Mouse (Mus musculus) heart, embryonic 13.5 days (tissue): ENCODE measurements around the gene Iqcf1. TPM values are rescaled to one million over a fixed set of nuclear protein-coding genes. Genes with fewer than 3 reads are reported as not detected.

Experiments used
- ATAC-seq: fragments of 200-750 bp; cut with Nextera tagmentation; 2 replicates; pipeline ENCODE4 v1.8.0; 2017; ENCODE audit warnings: moderate TSS enrichment; ENCODE audit not compliant: insufficient number of reproducible peaks, low FRiP score, low TSS enrichment; ENCODE audit errors: extremely low read depth
- H3K27ac ChIP-seq: fragments of 300-500 bp; sonication (generic); replicated peaks from 2 replicates; pipeline ENCODE4 v1.5.1; 2015; ENCODE audit warnings: moderate library complexity, mild to moderate bottlenecking, inconsistent platforms
- H3K27me3 ChIP-seq: fragments of 300-500 bp; sonication (generic); replicated peaks from 2 replicates; pipeline ENCODE4 v1.6.1; 2015; ENCODE audit warnings: mild to moderate bottlenecking, inconsistent platforms
- H3K36me3 ChIP-seq: fragments of 300-500 bp; sonication (generic); 2 replicates; pipeline ENCODE4 v1.6.1; 2015; ENCODE audit warnings: mild to moderate bottlenecking, inconsistent platforms
- H3K4me1 ChIP-seq: fragments of 300-500 bp; sonication (generic); 2 replicates; pipeline ENCODE4 v1.6.1; 2015; ENCODE audit warnings: inconsistent platforms
- H3K4me2 ChIP-seq: fragments of 300-500 bp; sonication (generic); 2 replicates; pipeline ENCODE4 v1.6.1; 2015; ENCODE audit warnings: inconsistent platforms, mild to moderate bottlenecking, moderate library complexity
- H3K4me3 ChIP-seq: fragments of 300-500 bp; sonication (generic); 2 replicates; pipeline ENCODE4 v1.5.1; 2015; ENCODE audit warnings: moderate library complexity, mild to moderate bottlenecking, inconsistent platforms
- H3K9ac ChIP-seq: fragments of 300-500 bp; sonication (generic); 2 replicates; pipeline ENCODE4 v1.6.1; 2015; ENCODE audit warnings: inconsistent platforms, mild to moderate bottlenecking, moderate library complexity
- H3K9me3 ChIP-seq: fragments of 300-500 bp; sonication (generic); 2 replicates; pipeline ENCODE4 v1.6.1; 2016; ENCODE audit warnings: inconsistent platforms
- WGBS: fragments of 180-500 bp; shearing (Covaris S2); methylation state at CpG from one replicate; pipeline ENCODE4 v1.1.7; 2015; ENCODE audit warnings: mixed read lengths; 5-methylcytosine and 5-hydroxymethylcytosine counted together
- polyA plus RNA-seq: library from polyadenylated mRNA; unstranded; fragments of >200 nt; fragmentation: Nextera tagmentation; extraction: Ambion mirVana; gene quantifications from 2 replicates; pipeline ENCODE4 v1.2.1, GENCODE M21; 2015

Iqcf1 gene
- polyA plus RNA-seq, 1 experiment from 2014 or later: not detected

- Histone ChIP-seq H3K9ac (peak overlapping the region; percentile 88), H3K9me3 (no peaks in the 10 kb centered on the region), H3K4me1 (peaks cover 64% of the 10 kb centered on the region), H3K27ac (peak overlapping the region; percentile 84), H3K4me2 (peak overlapping the region; percentile 95), H3K36me3 (peaks cover 33% of the 10 kb centered on the region), H3K27me3 (no peaks in the 10 kb centered on the region), H3K4me3 (peak overlapping the region; percentile 68)
- WGBS: 56% methylated on average over 9 of the region's 9 CpGs
- no peak for ATAC-seq
These were observed 42.6 kb upstream of the Iqcf1 start for GRCm38 (mm10) chr9:106457163-106457559.

- H3K4me3 ChIP-seq: no peak overlapping the region
- no peaks in the 10 kb centered on the region; the same call in 1 of the 2 replicates for H3K27me3 ChIP-seq
- peaks cover 39% of the 10 kb centered on the region for H3K36me3 ChIP-seq
- no peak overlapping the region; the same call in 1 of the 2 replicates for H3K4me2 ChIP-seq
- H3K4me1 ChIP-seq: peaks cover 56% of the 10 kb centered on the region
- H3K27ac ChIP-seq: 0 out of 2 replicates have a peak overlapping the region, but pooled peaks have one; percentile 84
- H3K9me3 ChIP-seq: no peaks in the 10 kb centered on the region
- peak overlapping the region; percentile 52 for H3K9ac ChIP-seq
- no peak for ATAC-seq
- WGBS: 64% methylated on average over 5 of the region's 5 CpGs
These were observed 41.8 kb upstream of the Iqcf1 start for GRCm38 (mm10) chr9:106457920-106458319.

- H3K9ac ChIP-seq: no peak overlapping the region
- ATAC-seq: no peak
- no peak overlapping the region for H3K27ac ChIP-seq
- H3K27me3 ChIP-seq: peaks cover 11% of the 10 kb centered on the region; the same call in 1 of the 2 replicates
- H3K4me2 ChIP-seq: no peak overlapping the region
- peaks cover 53% of the 10 kb centered on the region for H3K4me1 ChIP-seq
- no peaks in the 10 kb centered on the region for H3K9me3 ChIP-seq
- peaks cover 53% of the 10 kb centered on the region for H3K36me3 ChIP-seq
- no peak overlapping the region for H3K4me3 ChIP-seq
- WGBS: 72% methylated on average over 15 of the region's 15 CpGs
These were observed 39.8 kb upstream of the Iqcf1 start for GRCm38 (mm10) chr9:106459946-106460345.

GRCm38 (mm10) chr9:106460401-106461025, 39.3 kb upstream of the Iqcf1 start:
- WGBS: 74% methylated on average over 18 of the region's 18 CpGs
- Histone ChIP-seq H3K9ac (no peak overlapping the region), H3K4me1 (peaks cover 52% of the 10 kb centered on the region), H3K27ac (no peak overlapping the region), H3K4me2 (no peak overlapping the region), H3K36me3 (peaks cover 53% of the 10 kb centered on the region), H3K4me3 (no peak overlapping the region), H3K27me3 (peaks cover 13% of the 10 kb centered on the region; the same call in 1 of the 2 replicates), H3K9me3 (no peaks in the 10 kb centered on the region)
- no peak for ATAC-seq

- no peak overlapping the region for H3K4me3 ChIP-seq
- peaks cover 53% of the 10 kb centered on the region for H3K36me3 ChIP-seq
- no peak overlapping the region for H3K27ac ChIP-seq
- peaks cover 51% of the 10 kb centered on the region for H3K4me1 ChIP-seq
- ATAC-seq: no peak
- no peak overlapping the region for H3K4me2 ChIP-seq
- no peak overlapping the region for H3K9ac ChIP-seq
- 83% methylated on average over 9 of the region's 9 CpGs for WGBS
- peaks cover 18% of the 10 kb centered on the region for H3K27me3 ChIP-seq
- no peaks in the 10 kb centered on the region for H3K9me3 ChIP-seq
These were observed 38.7 kb upstream of the Iqcf1 start for GRCm38 (mm10) chr9:106461026-106461415.

- peaks cover 53% of the 10 kb centered on the region for H3K36me3 ChIP-seq
- H3K4me3 ChIP-seq: no peak overlapping the region
- no peak for ATAC-seq
- H3K4me2 ChIP-seq: no peak overlapping the region
- peaks cover 43% of the 10 kb centered on the region for H3K4me1 ChIP-seq
- H3K9ac ChIP-seq: no peak overlapping the region
- peaks cover 21% of the 10 kb centered on the region for H3K27me3 ChIP-seq
- no peaks in the 10 kb centered on the region for H3K9me3 ChIP-seq
- 79% methylated on average over 16 of the region's 16 CpGs for WGBS
- H3K27ac ChIP-seq: no peak overlapping the region
These were observed 37.9 kb upstream of the Iqcf1 start for GRCm38 (mm10) chr9:106461641-106462429.

GRCm38 (mm10) chr9:106462430-106462800, 37.4 kb upstream of the Iqcf1 start:
- H3K27me3 ChIP-seq: peaks cover 21% of the 10 kb centered on the region
- H3K36me3 ChIP-seq: peaks cover 53% of the 10 kb centered on the region
- no peak overlapping the region for H3K4me3 ChIP-seq
- peaks cover 37% of the 10 kb centered on the region for H3K4me1 ChIP-seq
- no peak for ATAC-seq
- no peak overlapping the region for H3K9ac ChIP-seq
- 85% methylated on average over 12 of the region's 12 CpGs for WGBS
- H3K27ac ChIP-seq: no peak overlapping the region
- no peak overlapping the region for H3K4me2 ChIP-seq
- H3K9me3 ChIP-seq: no peaks in the 10 kb centered on the region

- 81% methylated on average over 21 of the region's 21 CpGs for WGBS
- H3K4me3 ChIP-seq: no peak overlapping the region
- H3K27ac ChIP-seq: no peak overlapping the region
- peaks cover 28% of the 10 kb centered on the region for H3K4me1 ChIP-seq
- H3K9me3 ChIP-seq: no peaks in the 10 kb centered on the region
- H3K9ac ChIP-seq: no peak overlapping the region
- H3K4me2 ChIP-seq: no peak overlapping the region
- peaks cover 46% of the 10 kb centered on the region for H3K36me3 ChIP-seq
- H3K27me3 ChIP-seq: peaks cover 21% of the 10 kb centered on the region
- no peak for ATAC-seq
These were observed 36.4 kb upstream of the Iqcf1 start for GRCm38 (mm10) chr9:106463122-106464063.

GRCm38 (mm10) chr9:106464751-106465541, 34.8 kb upstream of the Iqcf1 start:
- peak overlapping the region; percentile 65 for H3K4me3 ChIP-seq
- peaks cover 18% of the 10 kb centered on the region for H3K4me1 ChIP-seq
- H3K27ac ChIP-seq: peak overlapping the region; percentile 46
- peaks cover 41% of the 10 kb centered on the region for H3K36me3 ChIP-seq
- 2% methylated on average over 99 of the region's 99 CpGs for WGBS
- peak overlapping the region; percentile 84 for H3K9ac ChIP-seq
- peaks cover 21% of the 10 kb centered on the region for H3K27me3 ChIP-seq
- ATAC-seq: peak; percentile 23; the same call in 1 of the 2 replicates
- H3K9me3 ChIP-seq: no peaks in the 10 kb centered on the region
- peak overlapping the region; percentile 98 for H3K4me2 ChIP-seq

GRCm38 (mm10) chr9:106465571-106466200, 34.1 kb upstream of the Iqcf1 start, which contains the start of gene Gpr62:
TSS of gene Gpr62 (minus strand) at chr9:106465938.
- Histone ChIP-seq H3K9me3 (no peaks in the 10 kb centered on the region), H3K27ac (peak within 1 kb of the TSS; percentile 46), H3K4me1 (peaks cover 18% of the 10 kb centered on the region), H3K27me3 (peaks cover 21% of the 10 kb centered on the region), H3K9ac (peak within 1 kb of the TSS; percentile 84), H3K4me2 (peak within 1 kb of the TSS; percentile 98), H3K4me3 (peak within 1 kb of the TSS; percentile 65), H3K36me3 (peaks cover 33% of the 10 kb centered on the region)
- WGBS: 33% methylated on average over 26 of the region's 26 CpGs
- no peak for ATAC-seq
